Mouse (Mus musculus): ENCODE results near the gene Kmo. TPM values are rescaled to one million over a fixed set of nuclear protein-coding genes. Genes with fewer than 3 reads are reported as not detected.

Gene Kmo
- total RNA-seq, 1 experiment: not detected

- no peak overlapping the region for H3K4me3 ChIP-seq (ENCODE audit: insufficient read depth in 1 of 2, low read depth in 1 of 2, low read length in 2 of 2, poor library complexity in 1 of 2, severe bottlenecking in 1 of 2)
- peaks cover 22% of the 10 kb centered on the region for H3K36me3 ChIP-seq (ENCODE audit: control insufficient read depth, insufficient read depth, low read length, poor library complexity, severe bottlenecking)
- in situ Hi-C loops (cut with MboI; ENCODE audit: low sequenced_read_pairs in 2 of 2, unreplicated experiment in 2 of 2): loop anchor here in 1 of 2 experiments (25.0 kb wide), 1 partner anchor 285 kb away; the partner anchor contains the start of gene Exo1
- no peaks in the 10 kb centered on the region for H3K9me3 ChIP-seq (ENCODE audit: control insufficient read depth, insufficient read depth, low read depth, low read length)
- no peak for DNase-seq (ENCODE audit: low read depth, low spot score)
- no peaks in the 10 kb centered on the region for H3K4me1 ChIP-seq (ENCODE audit: control insufficient read depth in 2 of 2, insufficient read depth in 2 of 2, low read length in 2 of 2, poor library complexity in 1 of 2)
- H3K9ac ChIP-seq (ENCODE audit: insufficient read depth, low read depth, low read length, poor library complexity, severe bottlenecking): no peak overlapping the region
- no peak overlapping the region for H3K27ac ChIP-seq (ENCODE audit: insufficient read depth, low read depth, low read length, poor library complexity, severe bottlenecking)
- TF ChIP-seq ZNF384 (IDR thresholded peaks at IDR 0.05; ENCODE audit: low read depth, low read length): no peak
- no peak for TF ChIP-seq MAFK (IDR thresholded peaks at IDR 0.05; ENCODE audit: insufficient read depth, low read depth, low read length)
- no peak for TF ChIP-seq CHD2 (IDR thresholded peaks at IDR 0.05; ENCODE audit: low read depth, low read length)
- TF ChIP-seq HCFC1 (IDR thresholded peaks at IDR 0.05; ENCODE audit: borderline replicate concordance, insufficient read depth, low read length): no peak
- TF ChIP-seq ZC3H11A (IDR thresholded peaks at IDR 0.05; ENCODE audit: borderline replicate concordance, low read depth, low read length): no peak
These were observed 17.9 kb upstream of the Kmo start for GRCm38 (mm10) chr1:175602231-175602630.

GRCm38 (mm10) chr1:175603390-175603789 lies 16.8 kb upstream of the Kmo start:
- in situ Hi-C loops (cut with MboI; ENCODE audit: low sequenced_read_pairs in 2 of 2, unreplicated experiment in 2 of 2): loop anchor here in 1 of 2 experiments (25.0 kb wide), 1 partner anchor 284 kb away; the partner anchor contains the start of gene Exo1

DNA sequence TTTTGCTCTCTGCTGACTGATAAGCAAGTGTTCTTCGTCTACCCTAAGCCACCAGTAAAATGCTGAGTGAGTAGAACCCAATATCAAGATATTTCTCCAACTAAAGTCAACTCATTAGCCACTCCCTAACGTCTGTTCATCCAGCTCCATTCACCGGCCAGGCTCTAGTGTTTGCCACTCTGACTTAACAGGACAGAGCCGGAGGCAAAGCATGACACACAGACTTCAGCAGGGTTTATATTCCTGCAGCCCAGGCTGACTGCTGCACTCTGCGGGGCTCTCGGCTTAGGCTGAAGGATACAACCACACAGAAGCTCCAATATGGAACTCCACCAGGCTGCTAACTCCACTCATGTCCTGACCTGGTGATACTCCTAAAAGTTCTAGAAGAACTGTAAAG lies 12.9 kb upstream of the Kmo start:
- no peak for DNase-seq (ENCODE audit: low read depth, low spot score)
- in situ Hi-C loops (cut with MboI; ENCODE audit: low sequenced_read_pairs in 2 of 2, unreplicated experiment in 2 of 2): loop anchor here in 1 of 2 experiments (25.0 kb wide), 1 partner anchor 280 kb away; the partner anchor contains the start of gene Exo1
- no peaks in the 10 kb centered on the region for H3K9me3 ChIP-seq (ENCODE audit: control insufficient read depth, insufficient read depth, low read depth, low read length)
- TF ChIP-seq HCFC1 (IDR thresholded peaks at IDR 0.05; ENCODE audit: borderline replicate concordance, insufficient read depth, low read length): no peak
- no peak for TF ChIP-seq ZNF384 (IDR thresholded peaks at IDR 0.05; ENCODE audit: low read depth, low read length)
- no peak for TF ChIP-seq ZC3H11A (IDR thresholded peaks at IDR 0.05; ENCODE audit: borderline replicate concordance, low read depth, low read length)
- no peak for TF ChIP-seq CHD2 (IDR thresholded peaks at IDR 0.05; ENCODE audit: low read depth, low read length)
- TF ChIP-seq MAFK (IDR thresholded peaks at IDR 0.05; ENCODE audit: insufficient read depth, low read depth, low read length): no peak
- H3K9ac ChIP-seq (ENCODE audit: insufficient read depth, low read depth, low read length, poor library complexity, severe bottlenecking): no peak overlapping the region
- H3K36me3 ChIP-seq (ENCODE audit: control insufficient read depth, insufficient read depth, low read length, poor library complexity, severe bottlenecking): peaks cover 30% of the 10 kb centered on the region
- no peak overlapping the region for H3K27ac ChIP-seq (ENCODE audit: insufficient read depth, low read depth, low read length, poor library complexity, severe bottlenecking)
- H3K4me3 ChIP-seq (ENCODE audit: insufficient read depth in 1 of 2, low read depth in 1 of 2, low read length in 2 of 2, poor library complexity in 1 of 2, severe bottlenecking in 1 of 2): no peak overlapping the region
- no peaks in the 10 kb centered on the region for H3K4me1 ChIP-seq (ENCODE audit: control insufficient read depth in 2 of 2, insufficient read depth in 2 of 2, low read length in 2 of 2, poor library complexity in 1 of 2)

More at GRCm38 (mm10) chr1:175603390-175603789, 16.8 kb upstream of the Kmo start:
- no peak for TF ChIP-seq ZNF384 (IDR thresholded peaks at IDR 0.05; ENCODE audit: low read depth, low read length)
- TF ChIP-seq ZC3H11A (IDR thresholded peaks at IDR 0.05; ENCODE audit: borderline replicate concordance, low read depth, low read length): no peak
- TF ChIP-seq MAFK (IDR thresholded peaks at IDR 0.05; ENCODE audit: insufficient read depth, low read depth, low read length): no peak
- no peak for TF ChIP-seq CHD2 (IDR thresholded peaks at IDR 0.05; ENCODE audit: low read depth, low read length)
- no peak for TF ChIP-seq HCFC1 (IDR thresholded peaks at IDR 0.05; ENCODE audit: borderline replicate concordance, insufficient read depth, low read length)
- no peak overlapping the region for H3K4me3 ChIP-seq (ENCODE audit: insufficient read depth in 1 of 2, low read depth in 1 of 2, low read length in 2 of 2, poor library complexity in 1 of 2, severe bottlenecking in 1 of 2)
- no peaks in the 10 kb centered on the region for H3K9me3 ChIP-seq (ENCODE audit: control insufficient read depth, insufficient read depth, low read depth, low read length)
- H3K27ac ChIP-seq (ENCODE audit: insufficient read depth, low read depth, low read length, poor library complexity, severe bottlenecking): no peak overlapping the region
- peaks cover 29% of the 10 kb centered on the region for H3K36me3 ChIP-seq (ENCODE audit: control insufficient read depth, insufficient read depth, low read length, poor library complexity, severe bottlenecking)
- H3K9ac ChIP-seq (ENCODE audit: insufficient read depth, low read depth, low read length, poor library complexity, severe bottlenecking): no peak overlapping the region
- no peak for DNase-seq (ENCODE audit: low read depth, low spot score)
- no peaks in the 10 kb centered on the region for H3K4me1 ChIP-seq (ENCODE audit: control insufficient read depth in 2 of 2, insufficient read depth in 2 of 2, low read length in 2 of 2, poor library complexity in 1 of 2)

DNA sequence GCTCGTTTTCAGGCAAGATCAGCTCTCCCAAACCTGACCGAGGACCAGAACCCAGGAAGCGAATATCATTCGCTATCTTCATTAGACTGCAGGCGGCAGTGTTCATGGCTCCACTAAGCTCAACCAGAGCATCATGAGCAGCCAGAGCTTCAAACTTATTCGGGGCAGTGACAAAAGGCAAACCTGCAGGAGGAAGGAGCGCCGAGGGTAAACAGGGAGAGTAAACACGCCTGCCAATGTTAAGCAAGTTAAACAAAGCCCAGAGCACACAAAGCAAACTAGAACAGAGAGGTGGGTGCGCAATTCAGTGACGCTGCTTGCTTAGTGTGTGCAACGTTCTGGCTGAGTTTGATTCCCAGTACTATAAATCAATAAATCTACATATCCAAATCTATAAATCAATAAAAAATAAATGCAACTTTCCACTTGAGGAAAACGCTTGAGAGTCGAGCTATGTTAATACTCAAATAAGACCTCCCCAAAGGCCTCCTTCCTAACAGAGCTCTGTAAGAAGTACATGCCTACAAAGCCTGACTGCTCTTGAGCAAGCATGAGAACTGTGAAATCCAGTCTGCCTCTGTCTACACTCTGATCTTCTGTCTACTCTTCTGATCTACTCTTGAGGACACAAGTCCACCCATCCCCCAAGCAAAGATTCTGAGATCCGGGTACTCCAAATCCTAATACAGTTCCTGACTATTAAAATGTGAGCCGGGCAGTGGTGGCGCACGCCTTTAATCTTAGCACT lies 12.2 kb upstream of the Kmo start:
- Histone ChIP-seq H3K9ac (ENCODE audit: insufficient read depth, low read depth, low read length, poor library complexity, severe bottlenecking) (no peak overlapping the region), H3K4me3 (ENCODE audit: insufficient read depth in 1 of 2, low read depth in 1 of 2, low read length in 2 of 2, poor library complexity in 1 of 2, severe bottlenecking in 1 of 2) (no peak overlapping the region), H3K9me3 (ENCODE audit: control insufficient read depth, insufficient read depth, low read depth, low read length) (no peaks in the 10 kb centered on the region), H3K36me3 (ENCODE audit: control insufficient read depth, insufficient read depth, low read length, poor library complexity, severe bottlenecking) (peaks cover 25% of the 10 kb centered on the region), H3K4me1 (ENCODE audit: control insufficient read depth in 2 of 2, insufficient read depth in 2 of 2, low read length in 2 of 2, poor library complexity in 1 of 2) (no peaks in the 10 kb centered on the region), H3K27ac (ENCODE audit: insufficient read depth, low read depth, low read length, poor library complexity, severe bottlenecking) (no peak overlapping the region)
- DNase-seq (ENCODE audit: low read depth, low spot score): no peak
- in situ Hi-C loops (cut with MboI; ENCODE audit: low sequenced_read_pairs in 2 of 2, unreplicated experiment in 2 of 2): loop anchor here in 1 of 2 experiments (25.0 kb wide), 1 partner anchor 279 kb away; the partner anchor contains the start of gene Exo1
- TF ChIP-seq CHD2 (IDR thresholded peaks at IDR 0.05; ENCODE audit: low read depth, low read length) (no peak), HCFC1 (IDR thresholded peaks at IDR 0.05; ENCODE audit: borderline replicate concordance, insufficient read depth, low read length) (no peak), ZC3H11A (IDR thresholded peaks at IDR 0.05; ENCODE audit: borderline replicate concordance, low read depth, low read length) (no peak), MAFK (IDR thresholded peaks at IDR 0.05; ENCODE audit: insufficient read depth, low read depth, low read length) (no peak), ZNF384 (IDR thresholded peaks at IDR 0.05; ENCODE audit: low read depth, low read length) (no peak)
